In the genomic region with DNA sequence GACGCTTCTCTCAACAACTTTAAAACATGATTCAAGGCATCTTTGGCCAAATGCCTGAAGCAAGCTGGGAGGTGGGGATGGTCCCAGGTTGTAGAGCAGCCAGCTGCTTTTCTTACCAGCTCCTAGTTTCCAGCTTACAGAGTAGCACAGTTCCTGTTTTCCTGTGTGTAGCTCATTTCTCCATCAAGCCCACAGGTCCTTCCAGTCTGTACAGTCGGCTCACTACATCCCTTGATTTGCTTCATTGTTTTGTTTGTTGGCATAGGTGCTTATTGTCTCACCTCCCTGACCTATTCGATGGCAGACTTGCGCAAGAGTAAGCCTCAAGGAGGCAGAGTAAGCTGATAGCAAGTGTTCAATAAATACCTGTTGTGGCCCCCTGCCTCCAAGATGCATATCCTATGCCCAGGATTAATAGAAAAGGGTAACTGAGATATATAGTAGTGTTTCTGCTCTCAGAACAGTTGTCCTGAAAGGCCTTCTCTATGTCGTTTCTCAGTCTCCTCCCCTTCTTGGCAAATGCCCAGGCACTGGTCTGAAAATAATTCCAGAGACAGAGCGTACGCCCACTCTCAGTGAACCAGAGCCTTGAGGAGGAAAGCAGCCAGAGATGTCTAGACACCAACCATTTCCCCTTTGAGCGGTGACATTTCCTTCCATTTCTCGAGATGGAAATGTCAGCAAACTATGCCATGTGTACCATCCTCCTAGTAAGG, we compare ENCODE assay signal across 15 mouse cellular contexts.
A peak's percentile ranks its signal among the peaks of the same experiment; 100 is the strongest.
DNase-seq lines count a peak whose midpoint lies in the region; TF ChIP-seq lines count a peak whose summit lies in the region.
"Had no signal": no experiment of that assay in that cellular context is flagged by ENCODE, and none has a peak within 500 bp of the region (broad histone marks: within the 10 kb centered on the region; RNA-seq: fewer than 3 reads in every experiment).

No protein-coding gene starts in this region.

- peak; percentile 69 to 71 for DNase-seq in cerebellum, postnatal 10 days
- no peak for DNase-seq in cerebellum, adult 2 months
- DNase-seq in kidney, postnatal 14 days: peak; percentile 7
- DNase-seq in kidney, postnatal 25 days: no peak
- DNase-seq in Muller cell, postnatal 12 days (ENCODE audit: inconsistent ontology term): peak; percentile 40
- DNase-seq in left cerebral cortex, adult 18-20 months (ENCODE audit: low spot score in 2 of 2): peak; percentile 39 to 57
- DNase-seq in spleen, postnatal 10 days (ENCODE audit: low spot score in 2 of 2): no peak
- no peak for DNase-seq in B cell, adult 2 months
- DNase-seq: adrenal gland, adult 8-10 months; cerebellum, adult 11-12 months; liver, embryonic 13.5 days; spleen, adult 18-20 months; thymus, postnatal 4 days had no signal

- no peaks in the 10 kb centered on the region for H3K4me1 ChIP-seq in cerebellum, adult 2 months (ENCODE audit: control insufficient read depth, insufficient read depth, low read length)
- H3K4me1 ChIP-seq: liver, embryonic 13.5 days had no signal

- H3K27me3 ChIP-seq in cerebellum, adult 2 months (ENCODE audit: control insufficient read depth, insufficient read depth, low read length): no peaks in the 10 kb centered on the region
- H3K27me3 ChIP-seq: liver, embryonic 13.5 days; neural tube, embryonic 12.5 days had no signal

- H3K4me3 ChIP-seq in cerebellum, adult 2 months (replicated peaks; ENCODE audit: insufficient read depth, low read depth, low read length): no peak overlapping the region
- H3K4me3 ChIP-seq: layer of hippocampus, adult 2 months; liver, embryonic 13.5 days; neural tube, embryonic 12.5 days had no signal

- no peak for TF ChIP-seq CTCF in cerebellum, adult 2 months (IDR thresholded peaks at IDR 0.05; ENCODE audit: borderline replicate concordance, insufficient read depth, low read depth, low read length)

- 69% methylated on average over 9 of the region's 9 CpGs for WGBS in cerebellum, adult 2 months

- no peak for TF ChIP-seq POLR2A in cerebellum, adult 2 months (IDR thresholded peaks at IDR 0.05; ENCODE audit: borderline replicate concordance, insufficient read depth, low read length)

- H3K27ac ChIP-seq in cerebellum, adult 2 months (ENCODE audit: insufficient read depth, low read length): no peak overlapping the region
- H3K27ac ChIP-seq: layer of hippocampus, adult 2 months; liver, embryonic 13.5 days; neural tube, embryonic 12.5 days had no signal

Comparison
In these comparisons a context has a peak if more than half of its experiments do, and no peak if none do; other contexts are left out.
1. DNase-seq: peak in cerebellum, postnatal 10 days (2 of 2), kidney, postnatal 14 days (single experiment), Muller cell, postnatal 12 days (single experiment) and left cerebral cortex, adult 18-20 months (2 of 2); none in cerebellum, adult 2 months (0 of 2), kidney, postnatal 25 days (0 of 2), spleen, postnatal 10 days (0 of 2) and B cell, adult 2 months (0 of 2).